Mouse (Mus musculus) ovary, postnatal 10 days (tissue): ENCODE results near the gene Prkra.
"Not testable (repeated sequence)": the region's sequence is repeated elsewhere in the genome, so short reads cannot be mapped to it uniquely, and the experiment has no call there.

Experiments used
- DNase-seq: peaks from one replicate; pipeline ENCODE4 v3.0.0; 2022; ENCODE audit warnings: low spot score

Prkra gene

GRCm38 (mm10) chr2:76655444-76655843 is 7.6 kb upstream of the Prkra start:
- no peak for DNase-seq

- DNase-seq: no peak
These were observed 6.8 kb upstream of the Prkra start for GRCm38 (mm10) chr2:76654646-76655045.

DNA sequence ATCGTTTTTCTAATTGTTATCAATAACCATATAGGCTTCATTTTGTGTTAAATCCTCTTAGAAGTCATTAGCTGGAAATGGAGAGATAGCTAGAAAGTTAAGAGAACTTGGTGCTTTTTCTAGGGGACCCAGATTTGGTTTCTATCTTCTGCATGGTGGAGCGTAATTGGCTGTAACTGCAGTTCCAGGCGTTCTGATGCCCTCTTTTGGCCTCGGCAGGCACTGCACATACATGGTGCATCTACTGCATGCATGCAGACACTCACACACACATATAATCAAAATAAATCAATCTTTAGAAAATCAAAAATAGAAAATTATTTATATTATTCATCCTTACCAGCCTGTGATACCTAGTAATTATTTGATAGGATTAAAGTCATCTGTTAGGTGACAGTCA is 5.3 kb upstream of the Prkra start:
- DNase-seq: no peak

GRCm38 (mm10) chr2:76648666-76649141 is 889 bp upstream of the Prkra start:
- DNase-seq: no peak

DNA sequence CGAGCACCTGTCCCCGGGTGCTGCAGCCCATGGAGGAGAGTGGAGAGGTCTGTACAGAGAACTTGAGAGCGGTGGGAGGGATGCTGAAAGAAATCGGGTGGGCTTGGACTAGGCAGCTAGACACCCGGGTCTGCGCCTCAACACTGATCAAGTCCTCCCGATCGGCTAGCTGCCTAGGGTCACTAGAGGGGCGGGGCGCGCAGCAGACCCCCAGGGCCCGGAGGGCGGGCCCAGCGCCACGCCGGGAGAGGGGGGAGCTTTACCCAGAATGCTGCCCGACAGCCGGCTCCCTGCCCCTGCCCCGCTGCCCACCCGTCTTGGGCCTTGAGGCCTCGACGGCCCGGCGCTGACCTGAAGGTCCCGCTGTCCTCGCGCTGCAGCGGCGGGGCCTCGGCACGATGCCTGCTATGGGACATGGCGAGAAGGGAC is 360 bp downstream of the Prkra start:
- DNase-seq: no peak

GRCm38 (mm10) chr2:76643801-76644200 is 4.0 kb downstream of the Prkra start:
- DNase-seq: no peak

- no peak for DNase-seq
These were observed 8.2 kb downstream of the Prkra start for GRCm38 (mm10) chr2:76639637-76640036.

DNA sequence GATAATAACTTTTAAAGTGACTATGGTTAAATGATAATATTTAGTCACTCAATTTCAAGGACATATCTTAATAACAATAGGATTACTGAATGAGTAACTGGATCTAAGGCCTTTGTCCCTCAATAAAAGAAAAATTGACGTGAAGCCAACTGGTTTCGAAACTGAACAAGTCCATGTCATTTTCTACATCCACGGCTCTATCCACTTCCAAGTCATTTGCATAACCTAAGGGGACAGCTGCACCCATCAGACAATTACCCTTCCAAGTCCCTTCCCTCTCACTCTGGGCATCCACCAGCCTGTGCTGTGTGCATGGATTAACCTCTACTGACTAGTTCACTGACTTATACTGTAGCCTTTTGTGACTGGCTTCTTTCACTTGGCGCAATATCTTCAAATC is 16.2 kb downstream of the Prkra start:
- DNase-seq: no peak

- no peak for DNase-seq
These were observed 17.5 kb downstream of the Prkra start for GRCm38 (mm10) chr2:76630293-76630692.

DNA sequence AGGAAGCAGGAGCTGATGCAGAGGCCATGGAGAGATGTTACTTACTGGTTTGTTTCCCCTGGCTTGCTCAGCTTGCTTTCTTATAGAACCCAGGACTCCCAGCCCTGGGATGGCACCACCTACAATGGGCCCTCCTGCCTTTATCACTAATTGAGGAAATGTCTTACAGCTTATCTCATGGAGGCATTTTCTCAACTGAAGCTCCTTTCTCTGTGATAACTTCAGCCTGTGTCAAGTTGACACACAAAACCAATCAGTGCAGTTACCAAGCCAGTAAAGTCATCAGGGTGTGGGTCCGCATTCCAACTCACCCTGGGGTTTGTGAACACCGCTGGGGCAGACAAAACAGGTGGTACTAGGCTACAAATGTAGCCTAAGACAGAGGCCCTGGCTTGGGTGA is 25.5 kb downstream of the Prkra start:
- DNase-seq: not testable (repeated sequence)

GRCm38 (mm10) chr2:76621724-76622123 is 26.1 kb downstream of the Prkra start:
- no peak for DNase-seq

DNA sequence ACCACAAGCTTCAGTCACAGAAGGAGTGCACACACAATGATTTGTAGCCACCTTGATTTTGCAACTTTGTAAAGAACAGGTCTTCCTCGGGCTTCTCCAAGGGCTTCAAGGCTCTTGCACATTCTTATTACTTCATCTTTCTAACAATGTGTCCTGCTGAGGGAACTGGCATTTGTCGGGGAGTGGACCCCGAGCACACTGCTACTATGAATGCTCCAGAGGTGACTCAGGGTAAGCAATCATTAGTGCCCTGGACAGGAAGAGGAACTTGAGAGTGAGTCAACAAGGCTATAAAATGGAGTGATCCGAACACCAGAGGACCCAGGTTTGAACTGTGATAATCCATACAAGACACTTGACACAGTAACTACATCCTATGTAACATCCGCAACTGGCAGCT is 27.6 kb downstream of the Prkra start:
- no peak for DNase-seq

- DNase-seq: no peak
These were observed 29.7 kb downstream of the Prkra start for GRCm38 (mm10) chr2:76618078-76618477.

DNA sequence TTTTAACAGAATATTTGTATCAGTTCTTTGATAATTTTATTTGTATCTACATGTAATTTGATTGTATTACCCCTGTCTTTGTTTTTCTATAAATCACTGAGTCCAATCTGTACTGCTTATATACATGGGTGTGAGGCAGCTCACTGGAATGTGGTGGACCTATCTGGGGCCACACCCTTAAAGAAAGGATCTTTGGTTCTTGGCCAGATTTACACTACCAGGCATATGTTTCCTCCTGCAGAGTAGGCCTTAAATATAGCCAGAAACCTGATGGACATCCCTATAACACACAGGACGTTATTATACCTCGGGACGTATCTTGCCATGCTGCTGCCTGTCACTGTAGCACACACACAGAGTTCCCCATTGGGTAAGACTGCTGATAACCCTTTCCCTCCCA is 35.8 kb downstream of the Prkra start:
- no peak for DNase-seq

- no peak for DNase-seq
These were observed 37.3 kb downstream of the Prkra start for GRCm38 (mm10) chr2:76610326-76611104.

DNA sequence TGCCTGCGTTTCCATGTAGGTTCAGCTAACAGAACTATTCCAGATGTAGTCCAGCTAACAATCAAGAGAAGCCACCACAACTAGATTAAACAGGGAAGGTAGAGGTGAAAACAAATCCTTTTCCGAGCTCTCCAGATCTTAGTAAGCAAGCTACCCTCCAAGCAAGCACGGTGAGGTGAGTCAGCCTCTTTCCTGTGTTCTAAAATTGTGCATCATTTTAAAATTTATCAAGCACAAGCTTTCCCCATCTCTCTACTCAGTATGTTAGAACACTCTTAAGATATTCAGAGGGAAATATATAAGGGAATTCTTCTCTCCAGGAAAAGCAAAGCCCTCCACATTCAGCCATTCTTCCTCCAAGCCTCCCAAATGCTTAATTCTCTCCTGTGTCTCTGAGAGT is 41.1 kb downstream of the Prkra start:
- no peak for DNase-seq

DNA sequence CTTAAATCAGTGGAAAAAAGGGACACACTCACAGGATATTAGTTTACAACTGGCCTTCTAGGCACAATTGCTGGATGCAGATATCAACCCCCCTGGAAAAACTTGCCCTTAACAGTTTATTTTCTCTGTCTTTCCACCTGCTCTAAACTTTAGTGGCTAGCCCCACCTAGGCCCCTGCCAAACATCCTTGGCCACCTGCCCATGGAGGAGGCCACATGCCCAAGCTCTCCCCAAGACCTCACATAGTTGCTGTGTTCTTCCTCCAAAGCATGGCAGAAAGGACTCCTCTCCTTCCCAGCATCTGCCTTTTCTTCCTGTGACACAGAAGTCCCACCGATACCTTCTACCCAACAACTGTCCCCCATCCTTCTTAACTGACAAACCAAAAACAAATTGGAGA is 45.6 kb downstream of the Prkra start:
- no peak for DNase-seq

DNA sequence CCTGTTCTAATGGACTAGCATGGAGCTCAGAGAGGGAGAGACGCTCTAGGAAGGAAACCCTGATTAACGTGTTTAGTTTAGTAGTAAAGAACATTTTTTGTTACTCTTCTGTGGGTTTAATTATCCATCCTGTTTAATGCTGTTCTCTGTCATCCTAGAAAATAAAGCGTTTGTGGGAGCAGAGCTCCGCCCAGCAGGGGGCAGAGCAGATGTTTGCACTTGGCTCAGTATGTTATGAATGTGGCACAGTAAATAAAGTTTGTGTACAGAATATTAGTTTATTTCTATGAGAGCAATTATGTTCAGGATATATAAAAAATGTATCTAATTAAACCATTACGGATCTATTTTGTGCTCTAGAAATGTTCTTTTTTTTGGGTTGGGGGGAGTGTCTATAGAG is 48.6 kb downstream of the Prkra start:
- DNase-seq: no peak

GRCm38 (mm10) chr2:76597521-76597920 is 50.3 kb downstream of the Prkra start:
- no peak for DNase-seq

- no peak for DNase-seq
These were observed 55.4 kb downstream of the Prkra start for GRCm38 (mm10) chr2:76592401-76592924.

- DNase-seq: no peak
These were observed 57.6 kb downstream of the Prkra start for GRCm38 (mm10) chr2:76590221-76590620.

DNA sequence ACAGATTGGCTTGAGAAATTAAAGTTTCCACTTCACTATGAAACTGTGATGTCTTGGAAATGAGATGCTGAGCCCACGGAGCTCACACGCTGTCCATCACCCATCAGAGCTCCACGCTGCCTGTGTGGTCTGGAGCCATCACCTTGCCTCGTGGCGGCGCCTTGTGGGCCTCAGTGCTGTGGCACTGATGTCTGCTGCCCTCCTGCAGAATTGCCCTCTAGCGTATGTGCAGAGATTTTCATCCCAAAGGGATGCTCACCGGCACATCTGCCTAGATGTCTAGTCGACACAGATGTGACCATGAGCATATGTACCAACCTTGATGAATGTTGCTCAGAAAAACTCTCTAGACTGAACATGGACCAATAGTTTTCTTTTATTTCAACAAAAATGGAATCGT is 60.9 kb downstream of the Prkra start:
- no peak for DNase-seq

DNA sequence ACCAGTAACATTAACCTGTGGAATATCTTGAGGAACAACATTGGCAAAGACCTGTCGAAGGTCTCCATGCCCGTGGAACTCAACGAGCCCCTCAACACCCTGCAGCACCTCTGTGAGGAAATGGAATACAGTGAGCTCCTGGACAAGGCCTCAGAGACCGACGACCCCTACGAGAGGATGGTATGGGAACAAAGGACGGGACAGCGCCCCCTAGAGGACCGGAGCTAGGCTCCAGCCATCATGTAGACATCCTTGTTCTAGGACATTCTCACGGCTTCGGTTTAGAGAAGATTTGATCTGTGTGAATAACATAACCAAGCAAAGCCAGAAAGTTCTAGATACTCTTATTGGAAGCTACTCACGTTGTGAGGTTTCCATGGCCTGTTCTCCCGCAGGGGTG is 62.7 kb downstream of the Prkra start:
- no peak for DNase-seq
